Mouse (Mus musculus): ENCODE measurements around the gene Ctcf.

- TF ChIP-seq CTCF (conservative IDR thresholded peaks at IDR 0.05; ENCODE audit: insufficient read depth, insufficient read length, low read depth, low read length) (no peak), POLR2A (IDR thresholded peaks at IDR 0.05; ENCODE audit: low read depth, low read length) (no peak)
These were observed 23.3 kb upstream of the Ctcf start for GRCm38 (mm10) chr8:105613037-105613436.
